Comparison of ENCODE assay signal across 8 mouse cellular contexts in genomic region chr9:56767653-56768136, GRCm38 (mm10). TPM values are rescaled to one million over a fixed set of nuclear protein-coding genes. Genes with fewer than 3 reads are reported as not detected.
DNase-seq lines count a peak whose midpoint lies in the region; ATAC-seq lines count a peak whose summit lies in the region.

No protein-coding gene starts in this region.

- no peak for ATAC-seq in megakaryocyte, adult 5-6 weeks (ENCODE audit: poor library complexity, severe bottlenecking)
- ATAC-seq in erythroblast, adult 5-6 weeks (replicated peaks; ENCODE audit: low FRiP score, poor library complexity, severe bottlenecking) = no peak

- peak; percentile 21 for DNase-seq in gastrocnemius, postnatal 10 days
- no peak for DNase-seq in gastrocnemius, adult 18-20 months (ENCODE audit: low spot score)
- peak; percentile 60 for DNase-seq in testis, postnatal 10 days (ENCODE audit: low spot score)
- DNase-seq in testis, postnatal 14 days (ENCODE audit: low spot score) = no peak
- peak; percentile 56 to 60 for DNase-seq in kidney, postnatal 4 days
- DNase-seq in c-Kit-positive CD71-positive TER-119-positive erythroid progenitor cells, embryonic 14.5 days (ENCODE audit: low spot score) = no peak

RNA-seq across cellular contexts. Expression of gene Lingo1, which starts 28.6 kb away (rescaled TPM):
- total RNA-seq in gastrocnemius, postnatal 10 days (2021) = 1 to 10 TPM; 2.0 to 2.6 TPM
- total RNA-seq in gastrocnemius, adult 18-20 months (2021) = under 1 TPM; 0.37 to 0.66 TPM
- not detected in 2 replicates for total RNA-seq in megakaryocyte, adult 5-6 weeks (2015)
- total RNA-seq in megakaryocyte, adult 5-6 weeks (2017) = not detected in 2 replicates
- total RNA-seq in erythroblast, adult 5-6 weeks (2015; ENCODE audit: low replicate concordance) = not detected in 2 replicates
- not detected in 2 replicates for total RNA-seq in erythroblast, adult 5-6 weeks (2017; ENCODE audit: low replicate concordance)

Comparison
In these comparisons a context has a peak if more than half of its experiments do, and no peak if none do; other contexts are left out.
1. DNase-seq: peak in gastrocnemius, postnatal 10 days (single experiment), testis, postnatal 10 days (single experiment) and kidney, postnatal 4 days (2 of 2); none in gastrocnemius, adult 18-20 months (single experiment), testis, postnatal 14 days (single experiment) and c-Kit-positive CD71-positive TER-119-positive erythroid progenitor cells, embryonic 14.5 days (single experiment).